ENCODE assay signal across 17 mouse cellular contexts in the genomic region with DNA sequence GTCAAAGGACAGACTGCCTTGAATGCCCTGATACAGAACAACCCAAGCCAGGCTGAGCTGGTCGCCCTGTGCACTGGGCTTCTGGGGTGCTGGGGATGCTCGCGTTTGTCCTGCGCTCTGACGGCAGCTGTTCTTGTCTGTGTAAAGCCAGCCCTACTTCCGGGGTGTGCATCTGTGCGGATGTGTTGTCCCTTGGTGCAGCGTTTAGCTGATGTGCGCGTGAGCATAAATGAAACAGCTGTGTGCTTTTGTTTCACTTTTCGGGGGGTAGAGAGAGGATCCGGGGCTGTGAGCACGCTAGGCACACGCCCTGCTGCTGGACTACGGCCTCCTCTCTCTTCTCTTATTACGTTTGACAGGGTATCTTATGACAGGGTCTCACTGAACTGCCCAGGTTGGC.
DNase-seq lines count a peak whose midpoint lies in the region; ATAC-seq and TF ChIP-seq lines count a peak whose summit lies in the region.
"Had no signal": no experiment of that assay in that cellular context is flagged by ENCODE, and none has a peak within 500 bp of the region (broad histone marks: within the 10 kb centered on the region; RNA-seq: fewer than 3 reads in every experiment).

No protein-coding gene starts in this region.

- peaks cover 34% of the 10 kb centered on the region for H3K4me1 ChIP-seq in hindbrain, embryonic 11.5 days (replicated peaks; ENCODE audit: control insufficient read depth, insufficient read depth, low read length)
- H3K4me1 ChIP-seq in hindbrain, embryonic 16.5 days (ENCODE audit: control insufficient read depth, insufficient read depth, low read depth, low read length), result peaks cover 61% of the 10 kb centered on the region
- H3K4me1 ChIP-seq in embryonic facial prominence, embryonic 10.5 days, result peaks cover 92% of the 10 kb centered on the region
- H3K4me1 ChIP-seq in hindbrain, embryonic 12.5 days, result peaks cover 79% of the 10 kb centered on the region
- peaks cover 87% of the 10 kb centered on the region for H3K4me1 ChIP-seq in midbrain, embryonic 13.5 days (replicated peaks)
- no peaks in the 10 kb centered on the region for H3K4me1 ChIP-seq in intestine, postnatal 0 days (replicated peaks; ENCODE audit: control insufficient read depth, insufficient read depth, low read length)

- no peak for DNase-seq in hindbrain, embryonic 11.5 days (ENCODE audit: low spot score)
- DNase-seq in embryonic facial prominence, embryonic 10.5 days (ENCODE audit: low spot score), result peak; percentile 36
- DNase-seq in frontal cortex, adult 2 months (ENCODE audit: extremely low spot score in 1 of 2, low spot score in 1 of 2), result no peak
- no peak for DNase-seq in thymus, adult 18-20 months
- DNase-seq: adrenal gland, postnatal 14 days; gastrocnemius, adult 2 months; heart, adult 18-20 months; kidney, postnatal 14 days; layer of hippocampus, adult 9-11 months; liver; thymus, postnatal 36 days had no signal

- H3K9me3 ChIP-seq in hindbrain, embryonic 11.5 days (ENCODE audit: control insufficient read depth, low read length), result no peaks in the 10 kb centered on the region
- H3K9me3 ChIP-seq in hindbrain, embryonic 16.5 days (ENCODE audit: control insufficient read depth, low read length), result no peaks in the 10 kb centered on the region
- H3K9me3 ChIP-seq in embryonic facial prominence, embryonic 10.5 days, result no peaks in the 10 kb centered on the region
- no peaks in the 10 kb centered on the region for H3K9me3 ChIP-seq in hindbrain, embryonic 12.5 days (replicated peaks)
- H3K9me3 ChIP-seq in midbrain, embryonic 13.5 days, result no peaks in the 10 kb centered on the region
- no peaks in the 10 kb centered on the region for H3K9me3 ChIP-seq in intestine, postnatal 0 days (ENCODE audit: control insufficient read depth)
- H3K9me3 ChIP-seq: intestine, embryonic 15.5 days had no signal

- no peak overlapping the region for H3K9ac ChIP-seq in hindbrain, embryonic 11.5 days (ENCODE audit: low read depth, low read length)
- no peak overlapping the region for H3K9ac ChIP-seq in hindbrain, embryonic 16.5 days (ENCODE audit: low read depth, low read length)
- H3K9ac ChIP-seq in hindbrain, embryonic 12.5 days, result no peak overlapping the region
- H3K9ac ChIP-seq in midbrain, embryonic 13.5 days (replicated peaks), result peak overlapping the region; percentile 42; the same call in 1 of the 2 replicates
- no peak overlapping the region for H3K9ac ChIP-seq in intestine, postnatal 0 days (ENCODE audit: low read depth, low read length)
- H3K9ac ChIP-seq: intestine, embryonic 15.5 days had no signal

- H3K4me2 ChIP-seq in hindbrain, embryonic 11.5 days (replicated peaks; ENCODE audit: low read depth, low read length), result no peak overlapping the region
- H3K4me2 ChIP-seq in hindbrain, embryonic 16.5 days (ENCODE audit: low read length), result no peak overlapping the region
- H3K4me2 ChIP-seq in hindbrain, embryonic 12.5 days (replicated peaks), result no peak overlapping the region
- no peak overlapping the region for H3K4me2 ChIP-seq in midbrain, embryonic 13.5 days (replicated peaks)
- H3K4me2 ChIP-seq in intestine, postnatal 0 days (replicated peaks; ENCODE audit: low read depth), result no peak overlapping the region
- H3K4me2 ChIP-seq: intestine, embryonic 15.5 days had no signal

- peak overlapping the region; percentile 84 for H3K27ac ChIP-seq in hindbrain, embryonic 11.5 days (ENCODE audit: low read depth, low read length)
- no peak overlapping the region; the same call in 1 of the 2 replicates for H3K27ac ChIP-seq in hindbrain, embryonic 16.5 days (ENCODE audit: low read depth, low read length)
- H3K27ac ChIP-seq in embryonic facial prominence, embryonic 10.5 days (replicated peaks), result peak overlapping the region; percentile 85
- H3K27ac ChIP-seq in hindbrain, embryonic 12.5 days, result peak overlapping the region; percentile 91
- peak overlapping the region; percentile 97 for H3K27ac ChIP-seq in midbrain, embryonic 13.5 days
- H3K27ac ChIP-seq in intestine, postnatal 0 days (ENCODE audit: low read depth, low read length), result no peak overlapping the region
- H3K27ac ChIP-seq: gastrocnemius, adult 2 months; intestine, embryonic 15.5 days had no signal

- H3K4me3 ChIP-seq in hindbrain, embryonic 11.5 days (ENCODE audit: low read depth, low read length), result no peak overlapping the region
- H3K4me3 ChIP-seq in hindbrain, embryonic 16.5 days (ENCODE audit: low read length), result no peak overlapping the region
- H3K4me3 ChIP-seq in embryonic facial prominence, embryonic 10.5 days, result no peak overlapping the region
- no peak overlapping the region for H3K4me3 ChIP-seq in hindbrain, embryonic 12.5 days
- H3K4me3 ChIP-seq in midbrain, embryonic 13.5 days (replicated peaks), result no peak overlapping the region
- H3K4me3 ChIP-seq in intestine, postnatal 0 days (ENCODE audit: low read depth, low read length), result no peak overlapping the region
- H3K4me3 ChIP-seq: erythroblast, embryonic 14.5 days; gastrocnemius, adult 2 months; intestine, embryonic 15.5 days had no signal

- ATAC-seq in hindbrain, embryonic 11.5 days (ENCODE audit: low FRiP score), result no peak
- ATAC-seq in hindbrain, embryonic 16.5 days, result no peak
- ATAC-seq in hindbrain, embryonic 12.5 days (ENCODE audit: low FRiP score), result no peak
- ATAC-seq in midbrain, embryonic 13.5 days, result no peak
- ATAC-seq in intestine, postnatal 0 days, result no peak
- ATAC-seq: intestine, embryonic 15.5 days had no signal

- H3K27me3 ChIP-seq in hindbrain, embryonic 11.5 days (ENCODE audit: control insufficient read depth, insufficient read depth, low read length), result peaks cover 4% of the 10 kb centered on the region; the same call in 1 of the 2 replicates
- H3K27me3 ChIP-seq in hindbrain, embryonic 16.5 days (replicated peaks; ENCODE audit: control insufficient read depth, insufficient read depth, low read length), result no peaks in the 10 kb centered on the region
- H3K27me3 ChIP-seq in embryonic facial prominence, embryonic 10.5 days (replicated peaks; ENCODE audit: low read depth, poor library complexity, severe bottlenecking), result peaks cover 34% of the 10 kb centered on the region
- H3K27me3 ChIP-seq in hindbrain, embryonic 12.5 days, result peaks cover 26% of the 10 kb centered on the region; the same call in 1 of the 2 replicates
- peaks cover 9% of the 10 kb centered on the region; the same call in 1 of the 2 replicates for H3K27me3 ChIP-seq in midbrain, embryonic 13.5 days
- H3K27me3 ChIP-seq in intestine, postnatal 0 days (replicated peaks; ENCODE audit: control insufficient read depth, insufficient read depth, low read length), result no peaks in the 10 kb centered on the region
- H3K27me3 ChIP-seq: intestine, embryonic 15.5 days had no signal

- no peaks in the 10 kb centered on the region for H3K36me3 ChIP-seq in hindbrain, embryonic 11.5 days (ENCODE audit: control insufficient read depth, insufficient read depth, low read length)
- no peaks in the 10 kb centered on the region for H3K36me3 ChIP-seq in hindbrain, embryonic 16.5 days (ENCODE audit: control insufficient read depth, insufficient read depth, low read length)
- no peaks in the 10 kb centered on the region for H3K36me3 ChIP-seq in embryonic facial prominence, embryonic 10.5 days (replicated peaks)
- no peaks in the 10 kb centered on the region for H3K36me3 ChIP-seq in hindbrain, embryonic 12.5 days
- no peaks in the 10 kb centered on the region for H3K36me3 ChIP-seq in midbrain, embryonic 13.5 days
- H3K36me3 ChIP-seq in intestine, postnatal 0 days (ENCODE audit: control insufficient read depth, insufficient read depth), result no peaks in the 10 kb centered on the region
- H3K36me3 ChIP-seq: intestine, embryonic 15.5 days had no signal

- WGBS in hindbrain, embryonic 11.5 days, result 64% methylated on average over 16 of the region's 16 CpGs
- 69% methylated on average over 16 of the region's 16 CpGs for WGBS in hindbrain, embryonic 16.5 days
- WGBS in embryonic facial prominence, embryonic 10.5 days, result 71% methylated on average over 16 of the region's 16 CpGs
- WGBS in hindbrain, embryonic 12.5 days, result 60% methylated on average over 16 of the region's 16 CpGs
- WGBS in midbrain, embryonic 13.5 days, result 58% methylated on average over 16 of the region's 16 CpGs
- 73% methylated on average over 16 of the region's 16 CpGs for WGBS in intestine, postnatal 0 days

- TF ChIP-seq CTCF in intestine, postnatal 0 days (IDR thresholded peaks at IDR 0.05; ENCODE audit: low read depth), result no peak

Comparison
In these comparisons a context has a peak if more than half of its experiments do, and no peak if none do; other contexts are left out.
1. H3K27ac ChIP-seq: peak in hindbrain, embryonic 11.5 days (single experiment), embryonic facial prominence, embryonic 10.5 days (single experiment), hindbrain, embryonic 12.5 days (single experiment) and midbrain, embryonic 13.5 days (single experiment); none in hindbrain, embryonic 16.5 days (single experiment) and intestine, postnatal 0 days (single experiment).